Mouse (Mus musculus): ENCODE measurements around the gene Drg1. TPM values are rescaled to one million over a fixed set of nuclear protein-coding genes. Genes with fewer than 3 reads are reported as not detected.
A peak's percentile ranks its signal among the peaks of the same experiment; 100 is the strongest.
"Not testable (repeated sequence)": the region's sequence is repeated elsewhere in the genome, so short reads cannot be mapped to it uniquely, and the experiment has no call there.

Gene Drg1
- polyA plus RNA-seq, 1 experiment from 2014 or later = 290 TPM

DNA sequence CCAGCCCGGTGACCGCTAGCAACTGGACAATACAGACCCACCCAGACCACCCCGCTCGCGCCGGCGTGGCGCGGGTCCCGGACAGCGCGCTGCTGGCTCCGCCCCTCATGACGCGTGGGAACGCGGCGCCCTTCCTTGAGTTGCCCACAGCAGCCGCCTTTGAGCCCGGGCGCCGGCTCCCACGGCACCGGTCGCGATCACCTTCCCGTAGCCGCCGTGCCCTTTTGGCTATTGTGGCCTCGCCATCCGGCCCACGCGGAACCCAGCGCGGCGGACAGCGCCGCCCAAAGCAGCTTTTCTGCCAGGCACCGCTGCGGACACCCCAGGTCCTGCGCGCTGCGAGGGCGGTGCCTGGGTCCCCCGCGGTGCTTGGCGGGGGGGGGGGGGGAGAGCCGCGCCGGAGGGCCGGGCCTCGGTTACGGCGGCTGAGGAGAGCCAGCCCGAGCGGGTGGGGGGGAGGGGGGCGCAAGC is 63.9 kb downstream of the Drg1 start, which contains the start of gene Eif4enif1:
Eif4enif1 (plus strand) TSS at position 162 of the 471 bp plus-strand sequence.
- WGBS = under 1% methylated on average over 33 of the region's 57 CpGs
- H3K27me3 ChIP-seq = no peaks in the 10 kb centered on the region
- peak; percentile 86 for ATAC-seq
- peak within 1 kb of the TSS; percentile 56 for H3K9ac ChIP-seq
- peak within 1 kb of the TSS; percentile 48 for H3K4me2 ChIP-seq
- peaks cover 23% of the 10 kb centered on the region for H3K36me3 ChIP-seq (ENCODE audit: poor library complexity, severe bottlenecking)
- peak within 1 kb of the TSS; percentile 42 for H3K4me3 ChIP-seq
- H3K27ac ChIP-seq = peak within 1 kb of the TSS; percentile 0; the same call in 1 of the 2 replicates
- no peaks in the 10 kb centered on the region for H3K9me3 ChIP-seq (replicated peaks)
- peaks cover 11% of the 10 kb centered on the region for H3K4me1 ChIP-seq

- no peak for ATAC-seq
- 6% methylated on average over 16 of the region's 16 CpGs for WGBS
Observed at GRCm38 (mm10) chr11:3201326-3202230, 64.6 kb downstream of the Drg1 start.

DNA sequence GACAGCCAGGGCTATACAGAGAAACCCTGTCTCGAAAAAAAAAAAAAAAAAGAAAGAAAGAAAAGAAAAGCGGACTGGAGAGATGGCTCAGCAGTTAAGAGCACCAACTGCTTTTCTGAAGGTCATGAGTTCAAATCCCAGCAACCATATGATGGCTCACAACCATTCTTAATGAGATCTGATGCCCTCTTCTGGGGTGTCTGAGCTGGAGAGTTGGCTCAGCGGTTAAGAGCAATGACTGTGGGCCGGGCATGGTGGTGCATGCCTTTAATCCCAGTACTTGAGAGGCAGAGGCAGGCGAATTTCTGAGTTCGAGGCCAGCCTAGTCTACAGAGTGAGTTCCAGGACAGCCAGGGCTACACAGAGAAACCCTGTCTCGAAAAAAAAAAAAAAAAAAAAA is 65.6 kb downstream of the Drg1 start:
- not testable (repeated sequence) for H3K27ac ChIP-seq; H3K36me3 ChIP-seq (ENCODE audit: poor library complexity, severe bottlenecking); H3K4me3 ChIP-seq; H3K4me2 ChIP-seq; H3K27me3 ChIP-seq; ATAC-seq; H3K9me3 ChIP-seq (replicated peaks); H3K9ac ChIP-seq
- peaks cover 11% of the 10 kb centered on the region for H3K4me1 ChIP-seq
- WGBS = 92% methylated on average over 7 of the region's 7 CpGs

More at GRCm38 (mm10) chr11:3201326-3202230, 64.6 kb downstream of the Drg1 start:
- Histone ChIP-seq H3K27me3 (no peaks in the 10 kb centered on the region), H3K9me3 (replicated peaks) (no peaks in the 10 kb centered on the region), H3K4me3 (peak overlapping the region; percentile 42), H3K36me3 (ENCODE audit: poor library complexity, severe bottlenecking) (peaks cover 18% of the 10 kb centered on the region), H3K4me2 (peak overlapping the region; percentile 40), H3K4me1 (peaks cover 11% of the 10 kb centered on the region), H3K27ac (no peak overlapping the region), H3K9ac (0 out of 2 replicates have a peak overlapping the region, but pooled peaks have one; percentile 0)

GRCm38 (mm10) chr11:3193363-3193762 is 72.9 kb downstream of the Drg1 start, which contains the start of gene Sfi1:
Sfi1 (minus strand) TSS chr11:3193463.
- 85% methylated on average over 25 of the region's 25 CpGs for WGBS
- Histone ChIP-seq H3K4me2 (no peak within 1 kb of the TSS), H3K36me3 (ENCODE audit: poor library complexity, severe bottlenecking) (no peaks in the 10 kb centered on the region), H3K4me1 (no peaks in the 10 kb centered on the region), H3K27me3 (no peaks in the 10 kb centered on the region), H3K27ac (no peak within 1 kb of the TSS), H3K4me3 (no peak within 1 kb of the TSS), H3K9me3 (replicated peaks) (no peaks in the 10 kb centered on the region), H3K9ac (no peak within 1 kb of the TSS)
- ATAC-seq = no peak

GRCm38 (mm10) chr11:3182707-3183106 is 83.5 kb downstream of the Drg1 start:
- not testable (repeated sequence) for H3K36me3 ChIP-seq (ENCODE audit: poor library complexity, severe bottlenecking); H3K9ac ChIP-seq; ATAC-seq; H3K4me1 ChIP-seq; H3K27me3 ChIP-seq; H3K4me2 ChIP-seq; H3K4me3 ChIP-seq; H3K27ac ChIP-seq
- 91% methylated on average over 1 of the region's 1 CpGs for WGBS
- peaks cover 11% of the 10 kb centered on the region for H3K9me3 ChIP-seq (replicated peaks)

DNA sequence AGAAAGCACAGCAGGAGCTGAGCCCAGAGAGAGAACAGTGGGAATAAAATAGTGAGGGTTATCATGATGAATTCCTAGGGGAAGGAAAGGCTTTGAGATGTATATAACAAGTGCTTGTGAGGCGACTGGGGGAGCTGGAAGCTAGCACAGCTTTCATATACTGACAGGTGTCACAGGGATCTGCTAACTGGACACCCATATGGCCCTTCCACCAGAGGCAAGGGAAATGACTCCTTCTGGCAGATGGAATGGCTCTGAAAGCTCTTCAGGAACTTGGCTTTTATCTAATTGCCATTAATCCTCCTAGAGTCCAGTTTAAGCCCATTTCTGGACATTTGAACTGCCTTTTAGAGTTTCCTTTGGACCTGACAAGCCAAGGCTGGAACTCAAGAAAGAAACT is 84.2 kb downstream of the Drg1 start:
- 24% methylated on average over 1 of the region's 1 CpGs for WGBS
- H3K36me3 ChIP-seq (ENCODE audit: poor library complexity, severe bottlenecking); H3K4me1 ChIP-seq; H3K4me3 ChIP-seq; H3K4me2 ChIP-seq; H3K27me3 ChIP-seq; H3K27ac ChIP-seq; ATAC-seq; H3K9ac ChIP-seq: not testable (repeated sequence)
- peaks cover 11% of the 10 kb centered on the region for H3K9me3 ChIP-seq (replicated peaks)

- not testable (repeated sequence) for H3K36me3 ChIP-seq (ENCODE audit: poor library complexity, severe bottlenecking); H3K9ac ChIP-seq; ATAC-seq; H3K27ac ChIP-seq; H3K4me2 ChIP-seq; H3K4me1 ChIP-seq; H3K4me3 ChIP-seq; H3K27me3 ChIP-seq
- 63% methylated on average over 4 of the region's 4 CpGs for WGBS
- H3K9me3 ChIP-seq (replicated peaks) = peaks cover 11% of the 10 kb centered on the region
Observed at GRCm38 (mm10) chr11:3181250-3181649, 85.0 kb downstream of the Drg1 start.

DNA sequence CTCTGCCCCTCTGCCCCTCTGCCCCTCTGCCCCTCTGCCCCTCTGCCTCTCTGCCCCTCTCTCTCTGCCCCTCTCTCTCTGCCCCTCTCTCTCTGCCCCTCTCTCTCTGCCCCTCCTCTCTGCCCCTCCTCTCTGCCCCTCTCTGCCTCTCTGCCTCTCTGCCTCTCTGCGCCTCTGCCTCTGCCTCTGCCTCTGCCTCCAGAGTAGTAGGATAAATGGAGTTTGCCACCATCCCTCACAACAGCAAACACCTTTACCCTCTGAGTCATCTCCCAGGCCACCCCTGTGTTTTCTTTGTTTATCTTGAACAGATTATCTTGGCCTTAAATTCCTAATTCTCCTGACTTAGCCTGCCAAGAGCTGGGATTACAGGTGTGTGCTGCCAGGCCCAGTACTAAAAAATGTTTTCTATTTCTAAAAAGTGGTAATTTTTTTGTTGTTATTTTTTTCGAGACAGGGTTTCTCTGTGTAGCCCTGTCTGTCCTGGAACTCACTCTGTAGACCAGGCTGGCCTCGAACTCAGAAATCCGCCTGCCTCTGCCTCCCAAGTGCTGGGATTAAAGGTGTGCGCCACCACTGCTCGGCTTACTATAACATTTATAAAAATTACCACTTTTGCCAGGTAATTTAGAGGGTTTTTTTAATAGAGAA is 85.6 kb downstream of the Drg1 start:
- not testable (repeated sequence) for H3K36me3 ChIP-seq (ENCODE audit: poor library complexity, severe bottlenecking); H3K4me1 ChIP-seq; H3K9ac ChIP-seq; H3K4me3 ChIP-seq; H3K27ac ChIP-seq; ATAC-seq; H3K4me2 ChIP-seq; H3K27me3 ChIP-seq
- WGBS = 74% methylated on average over 6 of the region's 6 CpGs
- peaks cover 11% of the 10 kb centered on the region for H3K9me3 ChIP-seq (replicated peaks)

GRCm38 (mm10) chr11:3179726-3180092 is 86.5 kb downstream of the Drg1 start:
- 87% methylated on average over 7 of the region's 7 CpGs for WGBS
- H3K27ac ChIP-seq; H3K9ac ChIP-seq; H3K4me1 ChIP-seq; H3K4me3 ChIP-seq; H3K4me2 ChIP-seq; ATAC-seq; H3K36me3 ChIP-seq (ENCODE audit: poor library complexity, severe bottlenecking); H3K27me3 ChIP-seq: not testable (repeated sequence)
- H3K9me3 ChIP-seq (replicated peaks) = peaks cover 11% of the 10 kb centered on the region

DNA sequence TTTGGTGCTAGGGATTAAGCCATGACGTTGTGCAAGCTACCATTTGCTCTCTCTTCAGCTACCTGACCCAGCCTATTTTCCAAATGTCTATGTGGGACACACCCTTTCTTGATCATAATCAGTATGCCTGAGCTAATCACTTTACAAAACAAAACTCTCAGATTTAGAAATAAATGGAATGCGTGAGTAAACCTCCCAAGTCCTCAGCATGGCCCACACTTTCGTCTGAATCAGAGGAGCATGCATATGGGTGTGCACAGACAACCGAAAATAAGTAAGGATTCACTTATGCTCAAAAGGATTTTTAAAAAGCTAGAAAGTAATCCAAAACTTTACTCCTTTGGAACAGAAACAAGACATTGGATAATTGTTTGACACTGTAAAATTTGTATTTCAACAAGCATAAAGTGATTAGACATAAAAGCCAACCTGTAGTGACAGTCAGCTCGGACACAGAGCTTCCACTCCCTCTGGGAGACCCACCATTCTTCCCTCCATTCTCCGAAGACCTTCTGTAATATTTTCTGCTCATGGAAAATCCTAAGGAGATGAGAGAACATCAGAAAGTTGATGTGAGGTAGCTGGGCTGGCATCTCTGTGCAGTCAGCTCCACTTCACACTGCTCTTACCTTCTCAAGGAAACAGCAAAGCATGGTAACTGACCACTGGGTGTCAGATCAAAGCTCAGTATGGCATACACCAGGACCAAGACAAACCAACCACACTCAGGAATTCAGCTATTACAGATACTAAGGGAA is 87.1 kb downstream of the Drg1 start:
- not testable (repeated sequence) for H3K4me1 ChIP-seq; H3K4me2 ChIP-seq; H3K36me3 ChIP-seq (ENCODE audit: poor library complexity, severe bottlenecking); H3K9ac ChIP-seq; H3K27me3 ChIP-seq; ATAC-seq; H3K4me3 ChIP-seq; H3K27ac ChIP-seq
- 86% methylated on average over 6 of the region's 6 CpGs for WGBS
- H3K9me3 ChIP-seq (replicated peaks) = peaks cover 11% of the 10 kb centered on the region

GRCm38 (mm10) chr11:3173425-3174318 is 92.5 kb downstream of the Drg1 start:
- ATAC-seq = peak; percentile 42; the same call in 1 of the 2 replicates
- H3K9ac ChIP-seq = not testable (repeated sequence)

More at GRCm38 (mm10) chr11:3173425-3174318, 92.5 kb downstream of the Drg1 start:
- H3K4me1 ChIP-seq; H3K27me3 ChIP-seq; H3K36me3 ChIP-seq (ENCODE audit: poor library complexity, severe bottlenecking); H3K4me3 ChIP-seq; H3K27ac ChIP-seq; H3K4me2 ChIP-seq: not testable (repeated sequence)
- 83% methylated on average over 11 of the region's 11 CpGs for WGBS
- peaks cover 15% of the 10 kb centered on the region for H3K9me3 ChIP-seq (replicated peaks)
